Mouse (Mus musculus): ENCODE measurements at regions not wholly inside any gene's neighbourhood (a gene's known extent, or its start where the extent isn't known, plus 50 kb on each side); places are given as distances from the start of the nearest gene placed in this dataset.
A peak's percentile ranks its signal among the peaks of the same experiment; 100 is the strongest.
"Not testable (repeated sequence)": the region's sequence is repeated elsewhere in the genome, so short reads cannot be mapped to it uniquely, and the experiment has no call there.

- Histone ChIP-seq H3K36me3 (ENCODE audit: control insufficient read depth, insufficient read depth) (no peaks in the 10 kb centered on the region), H3K4me1 (replicated peaks; ENCODE audit: control insufficient read depth, insufficient read depth, low read length) (peaks cover 11% of the 10 kb centered on the region), H3K9me3 (ENCODE audit: control insufficient read depth, low read length) (no peaks in the 10 kb centered on the region), H3K9ac (replicated peaks; ENCODE audit: low read depth, low read length) (no peak overlapping the region), H3K4me2 (ENCODE audit: low read length) (peak overlapping the region; percentile 61), H3K27ac (ENCODE audit: low read length) (no peak overlapping the region), H3K27me3 (replicated peaks; ENCODE audit: control insufficient read depth, insufficient read depth, low read length) (peaks cover 8% of the 10 kb centered on the region), H3K4me3 (replicated peaks; ENCODE audit: low read length) (peak overlapping the region; percentile 34)
- under 1% methylated on average over 15 of the region's 15 CpGs for WGBS
- ATAC-seq, result no peak
These were observed 63.8 kb upstream of the Srsf6 start for GRCm38 (mm10) chr2:162867516-162868029.

DNA sequence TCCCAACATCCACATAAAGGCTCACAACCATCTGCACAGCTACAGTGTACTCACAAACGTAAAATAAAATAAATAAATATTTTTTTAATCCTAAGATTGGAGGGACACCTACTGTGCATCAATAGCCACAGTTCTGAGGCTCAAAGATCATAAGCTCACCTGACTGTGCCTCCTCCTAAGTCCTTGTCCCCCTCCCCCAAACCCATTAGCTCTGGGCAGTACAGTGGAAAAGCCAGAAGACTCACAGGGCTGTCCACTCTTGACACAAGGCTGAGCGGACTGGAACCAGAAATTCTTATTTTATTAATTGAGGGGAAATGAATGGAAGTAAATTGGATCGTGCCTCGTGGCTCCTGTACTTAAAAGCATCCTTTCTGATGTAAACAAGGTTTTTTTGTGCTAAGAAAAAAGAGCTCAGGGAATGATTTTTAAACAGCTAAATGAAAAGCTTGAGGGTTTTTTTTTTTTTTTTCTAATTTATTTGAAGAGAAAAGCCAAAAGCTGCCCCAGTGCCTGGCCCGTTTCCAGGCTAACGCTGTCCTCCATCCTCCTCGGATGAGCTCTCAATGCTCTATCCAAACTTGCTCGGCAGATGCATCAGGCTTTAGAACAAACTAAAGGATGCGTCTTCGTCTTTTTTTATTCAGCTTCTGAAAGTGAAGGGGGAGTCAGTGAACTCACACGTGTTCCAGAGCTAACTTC, 64.6 kb upstream of the Srsf6 start:
- H3K36me3 ChIP-seq (ENCODE audit: control insufficient read depth, insufficient read depth), result no peaks in the 10 kb centered on the region
- H3K27me3 ChIP-seq (replicated peaks; ENCODE audit: control insufficient read depth, insufficient read depth, low read length), result peaks cover 8% of the 10 kb centered on the region
- 2% methylated on average over 11 of the region's 11 CpGs for WGBS
- no peak overlapping the region for H3K9ac ChIP-seq (replicated peaks; ENCODE audit: low read depth, low read length)
- peaks cover 11% of the 10 kb centered on the region for H3K4me1 ChIP-seq (replicated peaks; ENCODE audit: control insufficient read depth, insufficient read depth, low read length)
- 0 out of 2 replicates have a peak, but pooled peaks have one; percentile 38 for ATAC-seq
- H3K27ac ChIP-seq (ENCODE audit: low read length), result no peak overlapping the region
- no peaks in the 10 kb centered on the region for H3K9me3 ChIP-seq (ENCODE audit: control insufficient read depth, low read length)
- peak overlapping the region; percentile 34 for H3K4me3 ChIP-seq (replicated peaks; ENCODE audit: low read length)
- H3K4me2 ChIP-seq (ENCODE audit: low read length), result peak overlapping the region; percentile 61

DNA sequence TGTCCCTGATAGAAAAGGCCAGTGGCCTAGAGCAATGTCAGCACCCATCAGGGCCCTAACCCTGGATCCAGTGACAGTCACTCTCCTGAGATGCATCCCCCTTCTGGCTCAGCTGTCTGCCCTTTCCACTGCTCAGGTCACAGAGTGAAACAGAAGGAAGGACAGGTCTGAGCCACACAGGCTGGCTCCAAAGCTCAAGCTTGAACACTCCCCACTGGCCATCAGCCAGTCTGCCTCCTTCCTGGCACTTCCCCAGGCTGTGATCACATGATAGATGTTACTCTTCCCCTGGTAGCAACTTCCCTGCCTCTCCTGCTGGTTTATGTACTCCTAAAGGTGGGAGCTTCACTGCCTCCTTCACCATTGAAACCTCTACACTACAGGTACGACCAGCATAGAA, 66.8 kb upstream of the Srsf6 start:
- ATAC-seq, result no peak
- H3K27me3 ChIP-seq (replicated peaks; ENCODE audit: control insufficient read depth, insufficient read depth, low read length), result peaks cover 8% of the 10 kb centered on the region

DNA sequence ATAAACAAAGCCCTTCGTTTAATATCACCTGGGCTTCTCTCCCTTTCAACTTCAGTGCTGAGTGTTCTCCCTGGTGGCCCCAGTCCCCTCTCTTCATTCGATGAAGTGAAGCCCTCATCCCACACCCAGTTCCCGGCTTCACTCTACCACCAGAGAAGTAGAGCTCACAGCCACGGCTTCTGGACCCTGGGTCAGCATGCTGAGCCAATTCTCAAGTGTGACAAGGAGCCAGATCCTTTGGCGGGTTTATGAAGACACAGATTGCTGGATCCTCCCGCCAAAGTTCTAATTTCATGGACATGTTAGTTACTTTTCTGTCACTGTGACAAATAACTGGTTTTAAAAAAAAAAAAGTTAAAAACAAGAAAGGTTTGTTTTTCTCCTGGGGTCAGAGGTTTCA, 76.7 kb upstream of the Srsf6 start:
- H3K4me3 ChIP-seq (replicated peaks; ENCODE audit: low read length), result no peak overlapping the region
- peaks cover 13% of the 10 kb centered on the region for H3K4me1 ChIP-seq (replicated peaks; ENCODE audit: control insufficient read depth, insufficient read depth, low read length)
- H3K27ac ChIP-seq (ENCODE audit: low read length), result no peak overlapping the region
- no peaks in the 10 kb centered on the region for H3K36me3 ChIP-seq (ENCODE audit: control insufficient read depth, insufficient read depth)
- H3K9ac ChIP-seq (replicated peaks; ENCODE audit: low read depth, low read length), result no peak overlapping the region
- ATAC-seq, result no peak
- no peaks in the 10 kb centered on the region for H3K9me3 ChIP-seq (ENCODE audit: control insufficient read depth, low read length)
- H3K27me3 ChIP-seq (replicated peaks; ENCODE audit: control insufficient read depth, insufficient read depth, low read length), result no peaks in the 10 kb centered on the region
- no peak overlapping the region for H3K4me2 ChIP-seq (ENCODE audit: low read length)
- 71% methylated on average over 6 of the region's 6 CpGs for whole genome bisulfite sequencing

More for the DNA sequence above, 66.8 kb upstream of the Srsf6 start:
- Histone ChIP-seq H3K4me2 (ENCODE audit: low read length) (no peak overlapping the region), H3K9ac (replicated peaks; ENCODE audit: low read depth, low read length) (no peak overlapping the region), H3K27ac (ENCODE audit: low read length) (no peak overlapping the region), H3K4me1 (replicated peaks; ENCODE audit: control insufficient read depth, insufficient read depth, low read length) (peaks cover 11% of the 10 kb centered on the region), H3K9me3 (ENCODE audit: control insufficient read depth, low read length) (no peaks in the 10 kb centered on the region), H3K4me3 (replicated peaks; ENCODE audit: low read length) (no peak overlapping the region), H3K36me3 (ENCODE audit: control insufficient read depth, insufficient read depth) (no peaks in the 10 kb centered on the region)
- 73% methylated on average over 1 of the region's 1 CpGs for WGBS

- H3K9me3 ChIP-seq (ENCODE audit: control insufficient read depth, low read length), result no peaks in the 10 kb centered on the region
- H3K4me3 ChIP-seq (replicated peaks; ENCODE audit: low read length), result no peak overlapping the region
- H3K27me3 ChIP-seq (replicated peaks; ENCODE audit: control insufficient read depth, insufficient read depth, low read length), result no peaks in the 10 kb centered on the region
- H3K36me3 ChIP-seq (ENCODE audit: control insufficient read depth, insufficient read depth), result no peaks in the 10 kb centered on the region
- 34% methylated on average over 7 of the region's 7 CpGs for WGBS
- peak; percentile 87 for ATAC-seq
- H3K9ac ChIP-seq (replicated peaks; ENCODE audit: low read depth, low read length), result no peak overlapping the region
- peaks cover 13% of the 10 kb centered on the region for H3K4me1 ChIP-seq (replicated peaks; ENCODE audit: control insufficient read depth, insufficient read depth, low read length)
- H3K4me2 ChIP-seq (ENCODE audit: low read length), result no peak overlapping the region
- H3K27ac ChIP-seq (ENCODE audit: low read length), result no peak overlapping the region
These were observed 77.8 kb upstream of the Srsf6 start for GRCm38 (mm10) chr2:162853576-162853975.

GRCm38 (mm10) chr2:162841761-162842160, 89.6 kb upstream of the Srsf6 start:
- WGBS, result 90% methylated on average over 9 of the region's 9 CpGs
- H3K9me3 ChIP-seq (ENCODE audit: control insufficient read depth, low read length); H3K36me3 ChIP-seq (ENCODE audit: control insufficient read depth, insufficient read depth); ATAC-seq; H3K9ac ChIP-seq (replicated peaks; ENCODE audit: low read depth, low read length); H3K27ac ChIP-seq (ENCODE audit: low read length); H3K4me1 ChIP-seq (replicated peaks; ENCODE audit: control insufficient read depth, insufficient read depth, low read length); H3K4me3 ChIP-seq (replicated peaks; ENCODE audit: low read length); H3K4me2 ChIP-seq (ENCODE audit: low read length); H3K27me3 ChIP-seq (replicated peaks; ENCODE audit: control insufficient read depth, insufficient read depth, low read length): not testable (repeated sequence)

DNA sequence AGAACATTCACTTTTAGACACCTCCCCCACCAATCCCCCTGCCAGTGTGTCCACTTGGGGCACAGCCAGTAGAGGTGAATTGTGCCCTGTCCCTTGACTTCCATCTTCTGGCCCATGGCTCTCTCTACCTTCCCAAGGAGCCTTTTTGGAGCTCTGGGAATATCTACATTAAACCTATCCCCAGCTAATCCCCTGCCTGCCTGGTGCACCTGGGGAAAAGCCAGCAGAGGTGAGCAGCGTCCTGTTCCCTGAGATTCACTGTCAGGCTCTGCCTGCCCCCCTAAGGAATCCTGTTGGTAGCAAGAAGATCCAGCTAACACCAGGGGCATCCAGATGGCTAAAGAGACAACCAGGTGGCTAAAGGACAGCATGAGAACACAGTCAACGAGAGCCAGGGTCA, 93.6 kb upstream of the Srsf6 start:
- H3K9ac ChIP-seq (replicated peaks; ENCODE audit: low read depth, low read length), result no peak overlapping the region
- no peak overlapping the region for H3K4me2 ChIP-seq (ENCODE audit: low read length)
- H3K9me3 ChIP-seq (ENCODE audit: control insufficient read depth, low read length), result no peaks in the 10 kb centered on the region
- whole genome bisulfite sequencing, result 54% methylated on average over 2 of the region's 2 CpGs
- no peak for ATAC-seq
- no peaks in the 10 kb centered on the region for H3K36me3 ChIP-seq (ENCODE audit: control insufficient read depth, insufficient read depth)
- no peaks in the 10 kb centered on the region for H3K4me1 ChIP-seq (replicated peaks; ENCODE audit: control insufficient read depth, insufficient read depth, low read length)
- no peak overlapping the region for H3K4me3 ChIP-seq (replicated peaks; ENCODE audit: low read length)
- no peak overlapping the region for H3K27ac ChIP-seq (ENCODE audit: low read length)
- no peaks in the 10 kb centered on the region for H3K27me3 ChIP-seq (replicated peaks; ENCODE audit: control insufficient read depth, insufficient read depth, low read length)

DNA sequence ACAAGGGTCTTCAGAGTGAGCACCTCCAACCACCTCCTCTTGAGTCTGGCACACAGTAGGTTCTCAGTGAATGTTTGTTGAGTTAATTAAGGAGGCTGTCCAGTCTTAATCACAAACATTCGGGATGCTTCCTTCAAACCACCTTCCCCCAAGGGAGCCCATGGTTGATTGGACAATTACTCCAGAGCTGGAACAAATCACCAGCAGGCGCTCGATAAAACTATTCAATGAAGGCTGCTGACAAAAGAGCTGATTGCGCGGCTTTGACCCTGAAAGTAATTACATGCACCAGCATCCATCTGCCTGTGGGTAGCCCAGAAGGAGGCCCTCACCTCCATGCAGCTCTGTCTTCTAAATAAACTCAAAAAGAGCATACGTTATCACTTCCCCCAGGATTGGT, 97.6 kb upstream of the Srsf6 start:
- Histone ChIP-seq H3K36me3 (ENCODE audit: control insufficient read depth, insufficient read depth) (no peaks in the 10 kb centered on the region), H3K9me3 (ENCODE audit: control insufficient read depth, low read length) (no peaks in the 10 kb centered on the region), H3K4me2 (ENCODE audit: low read length) (no peak overlapping the region), H3K9ac (replicated peaks; ENCODE audit: low read depth, low read length) (no peak overlapping the region), H3K27me3 (replicated peaks; ENCODE audit: control insufficient read depth, insufficient read depth, low read length) (no peaks in the 10 kb centered on the region), H3K4me3 (replicated peaks; ENCODE audit: low read length) (no peak overlapping the region), H3K4me1 (replicated peaks; ENCODE audit: control insufficient read depth, insufficient read depth, low read length) (no peaks in the 10 kb centered on the region), H3K27ac (ENCODE audit: low read length) (no peak overlapping the region)
- 34% methylated on average over 6 of the region's 6 CpGs for WGBS
- no peak for ATAC-seq

- Histone ChIP-seq H3K4me3 (replicated peaks; ENCODE audit: low read length) (no peak overlapping the region), H3K9ac (replicated peaks; ENCODE audit: low read depth, low read length) (no peak overlapping the region), H3K4me2 (ENCODE audit: low read length) (no peak overlapping the region), H3K36me3 (ENCODE audit: control insufficient read depth, insufficient read depth) (no peaks in the 10 kb centered on the region), H3K4me1 (replicated peaks; ENCODE audit: control insufficient read depth, insufficient read depth, low read length) (no peaks in the 10 kb centered on the region), H3K9me3 (ENCODE audit: control insufficient read depth, low read length) (no peaks in the 10 kb centered on the region), H3K27me3 (replicated peaks; ENCODE audit: control insufficient read depth, insufficient read depth, low read length) (no peaks in the 10 kb centered on the region), H3K27ac (ENCODE audit: low read length) (no peak overlapping the region)
- 93% methylated on average over 4 of the region's 4 CpGs for WGBS
- ATAC-seq, result no peak
These were observed 112.5 kb upstream of the Srsf6 start for GRCm38 (mm10) chr2:162818787-162819186.

- WGBS, result 34% methylated on average over 2 of the region's 2 CpGs
- no peak for ATAC-seq
These were observed 117.1 kb upstream of the Srsf6 start for GRCm38 (mm10) chr2:162814205-162814604.

More at GRCm38 (mm10) chr2:162814205-162814604, 117.1 kb upstream of the Srsf6 start:
- H3K4me3 ChIP-seq (replicated peaks; ENCODE audit: low read length), result no peak overlapping the region
- H3K9me3 ChIP-seq (ENCODE audit: control insufficient read depth, low read length), result no peaks in the 10 kb centered on the region
- H3K36me3 ChIP-seq (ENCODE audit: control insufficient read depth, insufficient read depth), result no peaks in the 10 kb centered on the region
- no peaks in the 10 kb centered on the region for H3K4me1 ChIP-seq (replicated peaks; ENCODE audit: control insufficient read depth, insufficient read depth, low read length)
- H3K4me2 ChIP-seq (ENCODE audit: low read length), result no peak overlapping the region
- H3K27me3 ChIP-seq (replicated peaks; ENCODE audit: control insufficient read depth, insufficient read depth, low read length), result no peaks in the 10 kb centered on the region
- H3K9ac ChIP-seq (replicated peaks; ENCODE audit: low read depth, low read length), result no peak overlapping the region
- H3K27ac ChIP-seq (ENCODE audit: low read length), result no peak overlapping the region

Measured in forebrain, embryonic 16.5 days (tissue).